Mouse (Mus musculus): ENCODE results near the gene Srrm4. TPM values are rescaled to one million over a fixed set of nuclear protein-coding genes. Genes with fewer than 3 reads are reported as not detected.

Gene Srrm4
- polyA plus RNA-seq, 1 experiment from 2014 or later = 0.27 TPM

- Histone ChIP-seq H3K4me1 (no peaks in the 10 kb centered on the region), H3K27ac (no peak overlapping the region), H3K27me3 (no peaks in the 10 kb centered on the region), H3K36me3 (no peaks in the 10 kb centered on the region), H3K4me3 (no peak overlapping the region), H3K9me3 (no peaks in the 10 kb centered on the region; the same call in 1 of the 2 replicates), H3K9ac (no peak overlapping the region), H3K4me2 (no peak overlapping the region)
- 34% methylated on average over 11 of the region's 11 CpGs for WGBS
- ATAC-seq (ENCODE audit: borderline replicate concordance, extremely low read depth, low FRiP score, low TSS enrichment) = no peak
Measured at GRCm38 (mm10) chr5:116545746-116546145, 45.9 kb downstream of the Srrm4 start.

GRCm38 (mm10) chr5:116542317-116542716, 49.3 kb downstream of the Srrm4 start:
- Histone ChIP-seq H3K36me3 (no peaks in the 10 kb centered on the region), H3K27ac (no peak overlapping the region), H3K4me3 (no peak overlapping the region), H3K4me1 (no peaks in the 10 kb centered on the region), H3K9me3 (no peaks in the 10 kb centered on the region; the same call in 1 of the 2 replicates), H3K9ac (no peak overlapping the region), H3K27me3 (no peaks in the 10 kb centered on the region), H3K4me2 (no peak overlapping the region)
- no peak for ATAC-seq (ENCODE audit: borderline replicate concordance, extremely low read depth, low FRiP score, low TSS enrichment)
- WGBS = 53% methylated on average over 7 of the region's 7 CpGs

GRCm38 (mm10) chr5:116541128-116541527, 50.5 kb downstream of the Srrm4 start:
- ATAC-seq (ENCODE audit: borderline replicate concordance, extremely low read depth, low FRiP score, low TSS enrichment) = no peak
- Histone ChIP-seq H3K9ac (no peak overlapping the region), H3K36me3 (no peaks in the 10 kb centered on the region), H3K4me1 (no peaks in the 10 kb centered on the region), H3K4me3 (no peak overlapping the region), H3K27ac (no peak overlapping the region), H3K4me2 (no peak overlapping the region), H3K9me3 (no peaks in the 10 kb centered on the region), H3K27me3 (no peaks in the 10 kb centered on the region)
- WGBS = 78% methylated on average over 3 of the region's 3 CpGs

GRCm38 (mm10) chr5:116539360-116539759, 52.3 kb downstream of the Srrm4 start:
- no peak overlapping the region for H3K4me3 ChIP-seq
- no peaks in the 10 kb centered on the region for H3K36me3 ChIP-seq
- H3K9ac ChIP-seq = no peak overlapping the region
- H3K4me1 ChIP-seq = no peaks in the 10 kb centered on the region
- no peak overlapping the region for H3K4me2 ChIP-seq
- H3K27me3 ChIP-seq = no peaks in the 10 kb centered on the region
- H3K9me3 ChIP-seq = no peaks in the 10 kb centered on the region
- no peak overlapping the region for H3K27ac ChIP-seq
- no peak for ATAC-seq (ENCODE audit: borderline replicate concordance, extremely low read depth, low FRiP score, low TSS enrichment)
- 56% methylated on average over 3 of the region's 3 CpGs for WGBS

GRCm38 (mm10) chr5:116538491-116538890, 53.1 kb downstream of the Srrm4 start:
- no peak for ATAC-seq (ENCODE audit: borderline replicate concordance, extremely low read depth, low FRiP score, low TSS enrichment)
- Histone ChIP-seq H3K4me3 (no peak overlapping the region), H3K36me3 (no peaks in the 10 kb centered on the region), H3K27ac (no peak overlapping the region), H3K9ac (no peak overlapping the region), H3K4me2 (no peak overlapping the region), H3K27me3 (no peaks in the 10 kb centered on the region), H3K9me3 (no peaks in the 10 kb centered on the region), H3K4me1 (no peaks in the 10 kb centered on the region)
- 53% methylated on average over 3 of the region's 3 CpGs for WGBS

- no peaks in the 10 kb centered on the region for H3K9me3 ChIP-seq
- H3K4me3 ChIP-seq = no peak overlapping the region
- no peak overlapping the region for H3K9ac ChIP-seq
- no peak overlapping the region for H3K4me2 ChIP-seq
- H3K36me3 ChIP-seq = no peaks in the 10 kb centered on the region
- H3K4me1 ChIP-seq = no peaks in the 10 kb centered on the region
- H3K27me3 ChIP-seq = no peaks in the 10 kb centered on the region
- 64% methylated on average over 4 of the region's 4 CpGs for WGBS
- no peak overlapping the region for H3K27ac ChIP-seq
- ATAC-seq (ENCODE audit: borderline replicate concordance, extremely low read depth, low FRiP score, low TSS enrichment) = no peak
Measured at GRCm38 (mm10) chr5:116526324-116526723, 65.3 kb downstream of the Srrm4 start.

- no peak overlapping the region for H3K4me2 ChIP-seq
- no peaks in the 10 kb centered on the region for H3K9me3 ChIP-seq
- no peak overlapping the region for H3K9ac ChIP-seq
Measured at GRCm38 (mm10) chr5:116525308-116525707, 66.3 kb downstream of the Srrm4 start.

GRCm38 (mm10) chr5:116523553-116523952, 68.1 kb downstream of the Srrm4 start:
- H3K27me3 ChIP-seq = no peaks in the 10 kb centered on the region
- no peaks in the 10 kb centered on the region for H3K36me3 ChIP-seq
- WGBS = 86% methylated on average over 8 of the region's 8 CpGs
- H3K4me3 ChIP-seq = no peak overlapping the region
- no peaks in the 10 kb centered on the region for H3K9me3 ChIP-seq
- H3K4me1 ChIP-seq = no peaks in the 10 kb centered on the region
- no peak overlapping the region for H3K4me2 ChIP-seq
- ATAC-seq (ENCODE audit: borderline replicate concordance, extremely low read depth, low FRiP score, low TSS enrichment) = no peak
- no peak overlapping the region for H3K27ac ChIP-seq
- no peak overlapping the region for H3K9ac ChIP-seq

More at GRCm38 (mm10) chr5:116525308-116525707, 66.3 kb downstream of the Srrm4 start:
- no peak overlapping the region for H3K27ac ChIP-seq
- no peaks in the 10 kb centered on the region for H3K4me1 ChIP-seq
- H3K4me3 ChIP-seq = no peak overlapping the region
- no peak for ATAC-seq (ENCODE audit: borderline replicate concordance, extremely low read depth, low FRiP score, low TSS enrichment)
- no peaks in the 10 kb centered on the region for H3K27me3 ChIP-seq
- 80% methylated on average over 8 of the region's 8 CpGs for WGBS
- no peaks in the 10 kb centered on the region for H3K36me3 ChIP-seq

GRCm38 (mm10) chr5:116523079-116523478, 68.5 kb downstream of the Srrm4 start:
- Histone ChIP-seq H3K27ac (no peak overlapping the region), H3K36me3 (no peaks in the 10 kb centered on the region), H3K27me3 (no peaks in the 10 kb centered on the region), H3K9ac (no peak overlapping the region), H3K4me2 (no peak overlapping the region), H3K4me3 (no peak overlapping the region), H3K9me3 (no peaks in the 10 kb centered on the region), H3K4me1 (no peaks in the 10 kb centered on the region)
- ATAC-seq (ENCODE audit: borderline replicate concordance, extremely low read depth, low FRiP score, low TSS enrichment) = no peak
- 46% methylated on average over 9 of the region's 9 CpGs for WGBS

GRCm38 (mm10) chr5:116522273-116522672, 69.3 kb downstream of the Srrm4 start:
- no peaks in the 10 kb centered on the region for H3K9me3 ChIP-seq
- H3K36me3 ChIP-seq = no peaks in the 10 kb centered on the region
- no peaks in the 10 kb centered on the region for H3K4me1 ChIP-seq
- H3K4me3 ChIP-seq = no peak overlapping the region
- H3K4me2 ChIP-seq = no peak overlapping the region
- H3K9ac ChIP-seq = no peak overlapping the region
- no peak for ATAC-seq (ENCODE audit: borderline replicate concordance, extremely low read depth, low FRiP score, low TSS enrichment)
- H3K27ac ChIP-seq = no peak overlapping the region
- H3K27me3 ChIP-seq = no peaks in the 10 kb centered on the region
- WGBS = 66% methylated on average over 11 of the region's 11 CpGs

GRCm38 (mm10) chr5:116518047-116518446, 73.6 kb downstream of the Srrm4 start:
- no peaks in the 10 kb centered on the region for H3K4me1 ChIP-seq
- no peak overlapping the region for H3K4me3 ChIP-seq
- H3K4me2 ChIP-seq = no peak overlapping the region
- H3K36me3 ChIP-seq = no peaks in the 10 kb centered on the region
- no peak overlapping the region for H3K27ac ChIP-seq
- H3K9me3 ChIP-seq = no peaks in the 10 kb centered on the region
- no peak for ATAC-seq (ENCODE audit: borderline replicate concordance, extremely low read depth, low FRiP score, low TSS enrichment)
- 24% methylated on average over 4 of the region's 4 CpGs for WGBS
- no peaks in the 10 kb centered on the region for H3K27me3 ChIP-seq
- H3K9ac ChIP-seq = no peak overlapping the region

- no peak overlapping the region for H3K27ac ChIP-seq
- ATAC-seq (ENCODE audit: borderline replicate concordance, extremely low read depth, low FRiP score, low TSS enrichment) = no peak
- H3K9ac ChIP-seq = no peak overlapping the region
- H3K4me3 ChIP-seq = no peak overlapping the region
- no peaks in the 10 kb centered on the region for H3K9me3 ChIP-seq
- H3K36me3 ChIP-seq = no peaks in the 10 kb centered on the region
- H3K27me3 ChIP-seq = no peaks in the 10 kb centered on the region
- no peaks in the 10 kb centered on the region for H3K4me1 ChIP-seq
- 59% methylated on average over 4 of the region's 4 CpGs for WGBS
- no peak overlapping the region for H3K4me2 ChIP-seq
Measured at GRCm38 (mm10) chr5:116512135-116512534, 79.5 kb downstream of the Srrm4 start.

- ATAC-seq (ENCODE audit: borderline replicate concordance, extremely low read depth, low FRiP score, low TSS enrichment) = no peak
- no peaks in the 10 kb centered on the region for H3K9me3 ChIP-seq
- no peaks in the 10 kb centered on the region for H3K36me3 ChIP-seq
- no peak overlapping the region for H3K9ac ChIP-seq
- H3K27ac ChIP-seq = no peak overlapping the region
- no peaks in the 10 kb centered on the region for H3K4me1 ChIP-seq
- H3K4me3 ChIP-seq = no peak overlapping the region
- H3K4me2 ChIP-seq = no peak overlapping the region
- H3K27me3 ChIP-seq = no peaks in the 10 kb centered on the region
- WGBS = 70% methylated on average over 5 of the region's 5 CpGs
Measured at GRCm38 (mm10) chr5:116510229-116510628, 81.4 kb downstream of the Srrm4 start.
